Mouse (Mus musculus) R1 (cell line): ENCODE measurements at regions not wholly inside any gene's neighbourhood (a gene's known extent, or its start where the extent isn't known, plus 50 kb on each side); places are given as distances from the start of the nearest gene placed in this dataset.
A peak's percentile ranks its signal among the peaks of the same experiment; 100 is the strongest.

ENCODE experiments used
- DNase-seq: peaks from one replicate; pipeline ENCODE4 v3.0.0-alpha.2; 2018; ENCODE audit warnings: low read depth, low spot score

DNA sequence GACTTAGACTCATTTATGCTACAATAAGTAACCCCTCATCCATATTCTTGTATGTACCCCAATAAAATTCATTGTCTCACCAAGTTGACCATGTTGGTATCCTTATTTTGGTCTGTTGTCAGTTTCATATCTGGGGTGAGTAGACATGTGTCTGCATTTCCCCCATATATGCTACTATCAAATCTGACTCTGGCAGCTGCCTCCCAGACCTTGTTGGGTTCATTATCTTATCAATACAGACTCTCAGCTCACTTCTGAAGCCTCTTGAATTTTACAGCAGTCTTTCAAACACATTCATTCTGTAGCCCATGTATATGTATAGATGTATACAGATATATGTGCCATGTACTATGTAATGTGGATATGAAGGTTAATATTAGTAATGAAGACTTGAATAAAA lies 67.4 kb upstream of the Adgra3 start:
- no peak for DNase-seq

DNA sequence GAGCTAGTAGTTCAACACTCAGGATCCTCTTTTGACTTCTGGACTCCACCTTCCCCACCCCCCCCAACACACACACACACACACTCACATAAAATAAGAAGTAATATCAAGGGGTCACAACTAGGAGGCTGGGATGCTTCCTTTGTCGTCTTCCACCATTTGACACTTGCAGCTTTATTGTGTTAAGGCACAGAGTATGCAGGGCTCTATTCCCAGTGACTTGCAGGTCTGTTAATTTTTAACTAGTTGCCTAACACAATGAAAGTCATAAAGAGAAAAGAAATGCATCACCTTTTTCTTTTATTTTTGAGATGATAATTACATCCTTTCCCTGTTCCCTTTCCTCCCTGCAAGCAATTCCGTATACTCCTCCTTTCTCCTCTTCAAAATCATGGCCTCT lies 66.9 kb upstream of the Adgra3 start:
- no peak for DNase-seq

DNA sequence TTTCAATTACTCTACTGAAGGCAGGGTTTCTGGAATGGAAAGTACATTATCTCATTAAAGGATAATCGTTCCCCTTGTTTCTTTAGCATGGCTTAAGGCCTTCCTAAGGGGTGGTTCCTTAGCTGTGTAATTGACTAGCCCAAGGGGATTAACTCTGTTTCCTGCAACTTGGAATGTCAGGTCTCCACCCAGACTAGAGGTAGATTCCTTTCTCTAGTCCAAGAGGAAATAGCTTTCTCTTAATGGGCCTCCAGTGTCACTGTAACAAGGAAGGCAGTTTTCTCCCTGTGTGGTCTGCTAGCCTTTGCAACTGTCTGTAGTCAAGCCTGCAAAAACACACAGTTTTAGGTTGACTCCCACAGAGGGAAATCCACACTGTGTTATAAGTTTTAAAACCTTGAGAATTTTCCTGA lies 64.0 kb upstream of the Adgra3 start:
- peak; percentile 98 for DNase-seq

DNA sequence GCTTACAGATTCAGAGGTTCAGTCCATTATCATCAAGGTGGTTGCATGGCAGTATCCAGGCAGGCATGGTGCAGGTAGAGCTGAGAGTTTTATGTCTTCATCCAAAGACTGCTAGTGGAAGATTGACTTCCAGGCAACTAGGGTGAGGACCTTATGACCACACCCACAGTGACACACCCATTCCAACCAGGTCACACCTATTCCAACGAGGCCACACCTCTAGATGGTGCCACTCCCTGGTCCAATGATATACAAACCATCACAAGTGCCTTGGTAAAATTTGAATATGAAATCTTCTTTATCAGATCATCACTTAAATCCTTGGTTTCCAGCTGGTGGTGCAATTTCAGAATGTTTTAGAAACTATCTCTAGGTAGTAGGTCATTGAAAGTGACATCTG lies 61.1 kb upstream of the Adgra3 start:
- DNase-seq, result no peak
